Mouse (Mus musculus) B cell, adult 2 months (primary cell): ENCODE measurements around the gene Fmo6.

Experiments used
- DNase-seq, 2 experiments: peaks; one replicate each; pipeline ENCODE4 v3.0.0; 2022

Fmo6 gene

DNA sequence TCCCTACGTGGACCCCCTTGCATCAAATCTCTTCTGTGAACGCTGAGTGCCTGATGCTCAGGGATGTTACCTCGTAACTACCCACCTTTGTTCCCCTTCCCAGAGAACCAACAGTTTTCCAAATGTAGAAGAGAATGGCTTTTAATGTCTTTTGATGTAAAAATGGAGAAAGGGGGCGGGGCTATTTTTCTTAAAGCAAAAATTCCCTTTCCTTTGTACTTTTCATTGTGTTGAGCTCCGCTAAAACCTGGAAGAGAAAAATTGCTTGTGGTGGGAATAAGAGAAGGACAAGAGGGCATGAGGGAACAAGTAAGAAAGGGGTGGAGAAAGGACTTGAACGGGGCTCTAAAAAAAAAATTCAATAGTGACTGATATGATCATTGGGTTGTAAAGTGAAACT, at the start of gene Fmo6:
Fmo6 (minus strand) TSS at position 101 of the 400 bp plus-strand sequence.
- DNase-seq: no peak

DNA sequence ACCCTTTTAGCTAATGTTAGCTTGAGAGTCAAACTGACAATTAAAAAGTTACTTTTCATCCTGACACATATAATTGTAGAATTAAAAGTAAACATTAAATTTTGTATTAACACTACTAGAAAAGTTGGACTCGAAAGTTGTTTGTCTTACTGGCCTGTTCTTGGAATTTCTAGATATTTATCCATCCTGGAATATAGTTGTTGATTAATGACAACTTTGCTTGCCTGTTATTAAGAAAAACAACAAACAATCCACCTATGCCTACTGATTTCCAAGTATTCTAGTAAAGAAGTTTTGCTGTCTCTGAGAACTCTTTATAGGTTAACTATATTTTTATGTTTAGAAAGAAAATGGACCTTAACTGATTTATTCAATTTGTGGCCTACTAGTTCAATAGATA, 49.5 kb upstream of the Fmo6 start:
- DNase-seq: no peak

DNA sequence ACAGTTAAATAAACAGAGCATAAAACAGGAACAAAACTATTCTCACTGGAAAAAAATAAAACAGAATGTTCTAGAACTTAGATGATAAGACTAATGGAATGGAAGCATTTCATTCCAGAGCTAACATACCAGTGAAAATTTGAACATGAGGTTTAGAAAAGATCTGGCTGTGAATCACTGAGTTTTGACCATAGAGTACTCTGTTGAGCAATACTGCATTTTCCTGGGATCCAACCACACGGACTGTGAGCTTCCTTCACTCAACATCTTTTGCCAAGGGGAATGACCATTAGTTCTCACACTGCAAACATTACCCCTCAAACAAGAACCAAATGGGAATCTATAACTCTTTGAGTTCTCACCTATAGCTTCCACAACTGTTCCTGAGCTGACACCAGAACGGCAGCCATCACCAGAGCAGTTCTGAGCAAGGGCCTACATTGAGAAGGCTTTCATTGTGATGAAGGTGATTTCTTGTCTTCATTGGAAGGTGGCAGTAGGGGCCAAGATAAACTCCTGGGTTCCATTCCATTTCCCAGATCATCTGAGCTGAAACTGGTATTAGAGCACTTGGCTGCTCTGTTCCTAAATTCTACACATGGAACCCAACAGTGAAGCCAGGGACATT, 48.9 kb upstream of the Fmo6 start:
- no peak for DNase-seq

DNA sequence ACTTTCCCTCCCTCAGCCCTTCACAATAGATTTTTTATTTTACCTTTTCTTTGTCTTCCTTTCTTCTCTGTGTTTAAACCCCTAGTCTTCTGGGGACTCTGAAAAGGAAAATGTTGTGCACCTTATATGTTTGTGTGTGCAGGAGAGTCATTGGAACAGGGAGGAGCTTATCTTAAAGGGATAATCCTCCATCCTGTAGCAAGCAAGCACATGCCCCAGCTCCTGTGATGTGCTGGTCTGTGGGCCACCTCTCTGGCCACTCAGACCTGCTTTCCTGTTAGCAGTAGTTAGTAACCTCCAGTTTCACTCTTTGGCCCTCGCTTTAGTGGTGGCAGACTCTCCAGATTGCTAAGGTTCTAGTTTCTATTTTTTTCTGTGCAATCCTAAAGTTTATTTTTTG, 47.1 kb upstream of the Fmo6 start, which contains the start of gene Fmo3:
Fmo3 (minus strand) TSS at position 101 of the 400 bp plus-strand sequence.
- DNase-seq: no peak

DNA sequence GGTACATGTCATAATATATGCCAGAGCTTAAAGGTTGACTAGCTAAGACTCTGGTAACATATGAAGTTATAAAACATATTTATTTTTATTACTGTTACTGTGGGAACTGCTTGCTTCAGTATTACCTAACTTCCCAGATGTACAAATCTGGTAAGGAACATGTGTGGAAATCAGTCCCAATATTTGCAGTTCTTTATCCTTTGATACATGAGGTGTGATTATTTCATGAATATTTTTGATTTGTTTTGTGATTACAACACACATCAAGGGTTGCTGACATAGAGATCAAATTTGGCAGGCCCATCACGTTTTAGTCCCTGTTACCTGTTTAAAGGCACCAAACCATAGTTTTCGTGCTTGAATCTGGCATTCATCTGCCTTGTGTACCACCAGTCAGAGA, 26.2 kb upstream of the Fmo6 start:
- DNase-seq: no peak

DNA sequence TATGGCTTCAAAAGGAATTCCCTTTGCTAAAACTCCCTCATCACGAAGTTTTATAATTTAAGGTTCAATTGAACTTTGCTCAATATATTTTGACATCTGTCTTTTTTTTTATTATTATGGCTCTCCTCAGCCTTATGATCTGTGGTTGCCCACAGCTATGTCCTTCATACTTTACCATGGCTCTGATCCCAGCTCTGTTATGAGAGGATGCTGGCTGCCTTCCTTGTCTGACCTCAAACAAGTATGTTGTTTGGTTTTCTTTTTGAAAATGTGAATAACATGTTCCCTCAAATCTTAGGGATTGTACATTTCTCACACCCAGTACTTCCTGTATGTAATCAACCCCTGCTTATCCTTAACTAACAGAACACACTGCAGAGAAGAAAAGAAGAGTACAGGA, 20.1 kb upstream of the Fmo6 start:
- no peak for DNase-seq

DNA sequence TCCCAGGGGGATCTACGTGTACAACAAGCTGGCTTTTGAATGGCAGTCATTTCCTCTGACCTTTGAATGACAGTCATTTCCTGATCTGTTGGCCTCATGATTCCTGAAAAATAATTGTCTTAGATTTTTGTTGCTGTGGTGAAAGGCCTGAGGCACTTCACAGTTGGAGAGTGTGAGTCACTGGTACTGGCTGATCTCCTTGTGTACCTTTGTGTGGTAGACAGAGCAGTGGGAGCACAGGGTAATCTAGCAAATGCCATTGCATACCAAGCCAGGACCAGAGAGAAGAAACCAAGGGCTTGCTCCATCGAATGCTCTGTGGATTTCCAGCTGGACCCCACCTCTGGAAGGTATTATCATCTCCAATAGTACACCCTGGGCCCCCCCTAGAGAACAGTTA, 15.8 kb upstream of the Fmo6 start:
- no peak for DNase-seq

DNA sequence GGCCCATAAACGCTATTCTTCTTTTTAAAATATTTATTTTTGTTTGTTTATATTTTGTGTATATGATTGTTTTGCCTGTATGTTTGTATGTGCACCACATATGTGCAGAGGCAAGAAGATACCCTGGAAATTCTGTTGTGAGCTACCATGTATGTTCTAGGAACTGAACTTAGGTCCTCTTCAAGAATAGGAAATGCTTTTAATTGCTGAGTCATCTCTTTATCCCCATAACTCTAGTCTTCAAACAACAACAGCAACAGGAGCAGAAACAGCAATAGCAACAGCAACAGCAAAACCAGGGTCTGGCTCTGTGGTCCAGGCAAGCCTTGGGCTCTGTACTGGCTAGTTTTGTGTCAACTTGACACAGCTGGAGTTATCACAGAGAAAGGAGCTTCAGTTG, 12.4 kb upstream of the Fmo6 start:
- no peak for DNase-seq

DNA sequence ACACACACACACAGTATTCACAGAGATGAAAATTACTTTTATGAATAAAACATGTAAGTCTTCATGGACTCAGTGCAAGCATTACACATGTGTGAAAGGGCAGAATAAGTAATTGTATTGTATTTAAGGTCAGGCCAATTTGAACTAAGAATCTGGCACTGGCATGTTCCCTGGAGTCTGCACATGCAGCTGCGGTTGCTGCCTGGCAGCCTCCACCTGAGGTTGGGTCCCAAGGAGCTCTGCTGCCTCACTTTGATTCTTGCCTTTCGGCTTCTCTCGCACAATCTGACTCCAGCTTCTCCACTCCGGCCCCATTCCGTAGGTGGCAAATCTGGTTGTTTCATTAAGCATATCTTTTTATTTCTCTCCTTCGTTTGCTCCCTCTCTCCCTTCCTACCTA, 10.6 kb upstream of the Fmo6 start:
- no peak for DNase-seq

DNA sequence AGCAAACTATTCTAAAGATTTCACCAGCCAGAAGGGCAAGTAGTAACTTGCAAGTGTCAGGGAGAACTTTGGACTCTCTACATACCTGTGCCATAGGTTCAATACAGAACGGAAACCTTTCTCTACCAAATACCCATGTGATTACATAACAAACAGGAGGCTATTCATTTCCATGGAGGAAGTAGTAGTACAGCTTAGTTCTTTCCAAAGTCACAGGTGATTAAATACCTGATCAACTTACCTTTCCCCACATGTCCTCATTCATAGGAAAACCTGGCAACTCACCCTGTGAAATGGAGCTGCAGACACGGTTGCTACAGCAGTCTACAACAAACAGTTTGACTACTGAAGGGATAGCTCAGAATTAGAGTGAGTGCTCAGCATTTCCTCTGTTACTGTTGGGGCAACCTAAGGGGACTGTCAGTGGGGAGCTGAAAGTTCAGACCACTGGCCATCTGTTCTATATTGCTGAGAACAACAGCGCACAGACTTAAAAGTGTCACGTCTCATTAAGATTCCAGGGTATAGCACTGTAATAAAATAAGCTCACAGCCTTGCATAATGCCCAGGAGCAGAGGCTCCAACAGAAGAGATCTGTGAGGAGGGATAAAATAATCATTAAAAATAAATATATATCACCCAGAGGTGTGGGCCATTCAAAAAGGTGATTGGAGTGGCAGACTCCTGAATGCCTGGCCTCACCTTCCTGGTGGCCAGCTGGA, 9.7 kb upstream of the Fmo6 start:
- DNase-seq: no peak

DNA sequence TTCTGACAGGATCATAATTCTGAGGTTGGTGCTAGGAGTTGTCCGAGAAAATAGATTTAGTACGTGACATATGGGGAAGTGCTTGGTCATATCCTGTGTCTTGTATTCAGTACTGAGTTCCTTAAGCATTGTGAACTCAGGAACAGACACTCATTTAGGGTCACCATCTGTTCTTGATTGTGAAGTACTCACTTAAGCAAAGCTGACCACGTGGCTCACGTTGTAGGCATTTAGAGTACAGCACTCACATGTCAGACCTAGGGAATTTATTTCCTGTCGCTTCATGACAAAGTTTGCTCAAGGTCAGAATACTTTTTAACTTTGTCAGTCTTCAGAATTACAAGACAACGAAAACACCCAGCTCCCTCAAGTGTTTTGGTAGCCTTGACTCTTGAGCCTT, 6.4 kb upstream of the Fmo6 start:
- DNase-seq: no peak

DNA sequence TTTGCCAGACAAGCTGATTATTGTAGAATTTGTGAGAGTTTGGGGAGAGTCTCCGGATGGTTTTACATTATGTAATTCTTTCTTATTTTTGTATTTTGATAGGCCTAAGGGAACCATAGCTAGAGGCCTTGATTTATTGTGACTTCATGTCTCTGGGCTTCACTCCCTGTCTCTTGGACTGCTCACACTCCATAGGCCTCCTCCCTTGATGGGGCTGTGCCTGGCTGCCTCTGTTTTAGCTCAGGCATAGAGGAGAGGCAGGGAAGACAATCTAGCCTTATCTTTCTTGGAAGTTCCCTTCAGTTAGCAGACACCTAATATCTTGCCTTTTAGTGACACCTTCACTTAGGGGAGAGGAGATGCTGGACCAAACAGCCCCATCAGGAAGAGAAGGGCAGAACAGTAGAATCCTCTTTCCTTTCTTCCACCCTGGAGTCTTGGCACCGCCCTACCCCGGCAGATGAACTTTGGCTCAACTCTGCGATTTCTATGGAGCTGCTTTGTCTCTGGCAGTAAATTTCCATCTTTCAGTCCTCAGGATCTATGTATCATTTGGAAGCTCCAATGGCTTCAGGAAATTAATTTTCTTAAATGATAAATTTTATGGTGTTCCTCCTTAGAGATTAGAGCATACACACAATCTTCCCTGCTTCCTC, 1.5 kb upstream of the Fmo6 start:
- DNase-seq: no peak

DNA sequence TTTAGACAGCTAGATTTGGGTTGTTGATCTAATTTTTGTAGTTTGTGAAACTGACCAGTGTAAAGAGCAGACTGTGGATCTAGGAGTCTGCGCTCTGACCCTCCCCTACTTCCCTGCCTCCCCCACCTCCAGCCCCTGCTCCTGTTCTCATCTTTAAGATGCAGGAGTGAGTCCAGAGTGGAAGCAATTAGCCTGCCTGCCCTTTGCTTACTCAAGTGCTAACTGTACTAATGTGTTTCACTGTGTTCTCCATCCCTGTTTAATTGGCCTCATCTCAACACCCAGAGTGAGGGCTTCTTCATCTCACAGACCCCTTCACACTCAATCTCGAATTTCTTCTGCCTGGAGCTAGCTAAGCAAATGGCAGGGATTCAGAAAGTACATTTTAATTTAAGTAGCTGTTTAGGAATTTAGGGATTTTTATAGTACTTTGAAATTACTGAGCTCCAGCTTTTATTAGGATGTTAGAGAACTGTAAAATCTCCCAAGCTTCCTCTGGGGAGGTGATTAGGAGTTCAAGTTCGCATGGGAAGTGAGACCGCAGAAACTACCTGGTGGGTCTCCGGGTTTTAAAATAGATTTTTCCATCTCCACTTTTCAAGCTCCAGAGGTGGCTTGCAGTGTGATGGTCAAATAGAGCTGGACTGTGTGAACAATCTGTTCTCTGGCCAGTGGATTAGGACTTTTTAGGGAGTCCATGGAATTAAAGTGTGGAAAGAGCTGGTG, 818 bp upstream of the Fmo6 start:
- no peak for DNase-seq

DNA sequence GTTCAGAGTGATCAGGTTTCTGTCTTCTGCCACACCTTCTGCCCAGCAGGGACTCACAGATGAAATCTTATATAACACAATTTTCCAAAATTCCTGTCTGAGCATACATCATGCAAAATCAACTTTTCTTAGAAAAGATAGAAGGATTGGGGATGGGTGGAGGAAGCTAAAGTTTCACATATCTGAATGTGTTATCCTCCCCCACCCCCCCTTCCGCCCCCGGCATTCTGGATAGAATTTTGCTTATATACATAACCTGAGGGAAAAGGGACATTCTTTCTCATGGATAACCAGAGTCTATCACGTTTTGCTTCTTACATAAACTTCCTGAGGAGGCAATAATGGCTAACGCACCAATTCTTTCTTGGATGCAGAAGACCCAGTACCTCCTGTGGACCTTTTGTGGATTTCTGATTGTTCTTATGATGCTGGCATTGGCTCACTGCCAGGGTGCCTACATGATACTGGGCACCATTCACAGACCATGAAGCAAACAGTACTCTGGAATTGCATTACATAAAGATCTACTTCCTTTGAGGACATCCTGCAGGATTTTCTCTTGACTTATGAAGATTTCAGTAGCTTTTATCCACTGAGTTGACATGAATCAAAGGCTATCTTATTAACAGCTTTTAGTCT, 2.8 kb downstream of the Fmo6 start:
- no peak for DNase-seq

DNA sequence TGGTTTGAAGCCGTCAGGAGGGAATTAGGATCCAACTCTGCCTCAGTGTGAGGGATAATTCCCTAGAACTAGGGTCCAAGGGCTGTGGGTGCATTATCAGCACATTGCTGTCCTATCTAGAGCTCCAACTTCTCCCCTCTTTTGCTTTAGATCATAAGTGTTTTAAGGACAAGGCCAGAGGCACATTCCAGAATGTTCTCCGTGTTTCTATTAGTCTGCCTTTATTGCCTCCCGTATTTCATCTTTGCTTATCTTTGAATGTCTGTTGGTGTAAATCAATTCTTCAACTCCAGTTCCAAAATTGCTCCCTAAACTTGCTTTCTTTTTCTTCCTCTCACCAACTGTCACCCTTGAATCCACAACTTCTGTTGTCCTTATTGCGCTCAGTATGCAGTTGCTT, 4.9 kb downstream of the Fmo6 start:
- DNase-seq: no peak

DNA sequence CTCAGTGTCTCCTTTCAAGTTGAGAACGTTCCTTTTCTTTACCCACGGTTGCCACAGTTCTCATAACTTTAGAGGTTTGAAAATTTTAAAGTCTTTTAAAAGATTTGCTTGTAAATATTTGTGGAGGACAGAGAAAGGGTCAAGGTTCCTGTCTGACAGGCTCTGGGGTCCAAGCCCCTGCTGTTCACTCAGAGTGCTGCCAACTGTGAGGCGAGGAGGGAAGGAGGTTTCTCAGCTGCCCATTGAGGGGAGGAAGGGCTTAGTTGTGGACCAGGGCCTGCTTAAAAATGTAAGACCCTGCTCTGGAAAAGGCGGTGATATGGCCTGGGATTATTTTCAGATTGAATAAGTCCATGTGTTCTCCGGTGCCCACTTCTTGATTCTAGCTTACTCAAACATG, 5.4 kb downstream of the Fmo6 start:
- DNase-seq: no peak

DNA sequence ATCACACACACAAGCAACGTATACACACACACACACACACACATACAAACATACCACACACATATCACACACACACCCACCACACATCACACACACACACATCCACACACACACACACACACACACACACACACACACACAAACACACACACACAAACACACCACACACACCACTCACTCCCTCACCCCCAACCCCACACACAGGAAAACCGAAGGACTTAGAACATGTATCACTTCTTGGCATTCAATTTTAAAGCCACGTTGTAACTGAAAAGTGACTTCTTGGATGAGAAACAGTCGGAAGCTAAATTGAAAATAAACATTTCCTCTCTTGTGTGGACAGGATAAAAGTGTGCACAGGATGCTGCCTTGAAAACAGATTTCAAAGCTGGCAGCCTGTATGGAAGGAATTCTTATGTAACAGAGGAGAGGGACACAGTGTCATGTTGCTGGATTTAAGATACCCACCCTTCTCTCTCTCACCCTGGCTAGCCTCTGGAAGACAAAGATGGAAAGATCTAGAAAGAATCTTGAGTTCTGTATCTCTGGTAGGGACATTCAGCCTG, 5.9 kb downstream of the Fmo6 start:
- no peak for DNase-seq

DNA sequence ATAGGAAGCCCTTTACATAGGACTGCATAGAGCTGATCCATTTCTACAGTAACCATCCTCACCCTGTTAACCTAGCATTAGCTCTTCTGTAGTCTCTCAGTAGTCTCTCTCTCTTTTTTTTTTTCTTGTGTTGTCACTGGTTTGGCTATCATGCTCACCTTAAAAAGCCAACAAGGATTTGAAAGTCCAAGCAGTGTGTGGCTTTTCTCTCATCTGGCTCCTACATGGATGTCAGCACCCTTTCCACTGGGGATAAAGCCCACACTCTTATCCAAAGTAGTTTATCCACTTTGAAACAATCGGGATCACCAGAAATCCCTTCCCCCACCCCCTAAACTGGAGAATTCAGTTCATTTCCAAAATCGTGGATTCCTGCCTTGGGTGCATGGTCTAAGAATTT, 6.7 kb downstream of the Fmo6 start:
- no peak for DNase-seq

DNA sequence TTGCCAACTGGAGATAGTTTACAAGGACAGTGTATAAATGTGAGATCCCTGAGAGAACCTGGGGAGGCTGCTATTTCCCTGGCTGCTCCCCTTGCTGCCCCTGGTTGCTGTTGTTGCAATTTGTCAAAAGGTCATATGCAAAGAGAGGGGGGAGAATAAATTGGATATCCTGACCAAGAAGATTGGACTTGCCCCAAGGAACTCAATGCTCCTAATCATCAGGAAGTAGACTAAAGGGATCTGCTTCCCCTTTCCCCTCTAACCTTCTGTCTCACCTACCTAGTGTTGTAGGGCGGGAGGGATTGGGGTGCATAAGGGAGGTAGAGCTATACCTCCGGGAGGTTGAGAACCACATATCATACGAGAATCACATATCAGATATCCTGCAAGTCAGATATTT, 8.2 kb downstream of the Fmo6 start:
- no peak for DNase-seq

DNA sequence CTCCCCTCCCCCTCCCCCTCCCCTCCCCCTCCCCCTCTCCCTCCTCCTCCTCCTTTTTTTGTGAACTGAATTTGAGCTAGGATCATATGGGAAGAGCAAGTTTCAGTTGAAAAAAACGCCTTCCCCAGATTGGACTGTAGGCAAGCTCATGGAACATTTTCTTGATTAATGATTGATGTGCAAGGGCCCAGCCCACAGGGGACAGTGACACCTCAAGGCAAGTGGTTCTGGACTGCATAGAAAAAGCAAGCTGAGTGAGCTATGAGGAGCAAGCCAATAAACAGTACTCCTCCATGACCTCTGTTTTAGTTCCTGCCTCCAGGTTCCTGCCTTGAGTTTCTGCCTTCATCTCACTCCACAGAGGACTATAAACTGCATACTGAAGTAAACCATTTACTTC, 12.2 kb downstream of the Fmo6 start:
- DNase-seq: no peak

DNA sequence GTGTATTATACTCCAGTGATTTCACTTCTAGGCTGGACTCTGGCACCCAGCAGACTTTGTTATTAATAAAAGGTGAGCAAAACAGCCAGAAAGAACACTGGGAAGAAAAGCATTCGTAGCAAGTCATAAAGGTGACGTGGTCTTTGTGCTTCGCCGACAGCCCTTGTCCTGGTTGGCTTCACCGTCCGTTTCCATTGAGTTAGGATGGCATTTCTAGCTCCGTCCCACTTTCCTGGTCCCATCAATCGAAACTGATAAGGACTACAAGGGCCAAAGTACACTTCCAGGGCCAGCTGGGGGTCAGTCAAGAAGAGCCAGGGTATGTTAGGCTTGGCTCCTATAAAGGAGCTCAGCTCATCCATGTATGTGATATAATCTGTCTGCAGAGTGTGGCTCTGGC, 20.7 kb downstream of the Fmo6 start:
- DNase-seq: no peak

DNA sequence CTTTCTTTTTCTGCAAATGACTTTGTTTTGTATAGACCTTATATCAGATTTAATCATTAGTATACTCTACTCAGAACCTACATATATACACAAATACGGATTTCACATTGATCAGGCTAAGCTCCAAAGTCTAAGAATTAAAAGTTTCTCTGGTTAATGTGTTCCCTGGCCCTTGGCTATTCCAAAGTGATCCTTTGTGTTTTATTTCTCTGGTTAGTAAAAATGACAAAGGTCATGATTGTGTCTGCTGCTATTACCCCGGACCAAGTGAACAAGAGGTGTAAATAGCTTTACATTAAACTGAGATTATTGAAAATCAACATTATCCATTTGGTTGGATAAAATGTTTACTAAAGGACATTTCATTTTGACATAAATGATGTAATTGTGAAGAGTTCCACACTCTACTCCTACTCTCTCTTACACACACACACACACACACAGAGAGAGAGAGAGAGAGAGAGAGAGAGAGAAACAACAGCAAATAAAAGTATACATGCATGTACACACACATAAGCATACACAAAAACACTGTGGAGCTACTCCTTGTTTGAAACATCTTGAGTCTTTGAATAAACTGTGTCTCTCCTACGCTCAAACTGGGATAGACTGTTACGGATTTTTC, 22.3 kb downstream of the Fmo6 start:
- DNase-seq: no peak
